Mouse (Mus musculus) ovary, postnatal 14 days (tissue): ENCODE data around the gene Gpi1.

Experiments
- DNase-seq: peaks from one replicate; pipeline ENCODE4 v3.0.0; 2022; ENCODE audit warnings: low spot score

The Gpi1 gene

DNA sequence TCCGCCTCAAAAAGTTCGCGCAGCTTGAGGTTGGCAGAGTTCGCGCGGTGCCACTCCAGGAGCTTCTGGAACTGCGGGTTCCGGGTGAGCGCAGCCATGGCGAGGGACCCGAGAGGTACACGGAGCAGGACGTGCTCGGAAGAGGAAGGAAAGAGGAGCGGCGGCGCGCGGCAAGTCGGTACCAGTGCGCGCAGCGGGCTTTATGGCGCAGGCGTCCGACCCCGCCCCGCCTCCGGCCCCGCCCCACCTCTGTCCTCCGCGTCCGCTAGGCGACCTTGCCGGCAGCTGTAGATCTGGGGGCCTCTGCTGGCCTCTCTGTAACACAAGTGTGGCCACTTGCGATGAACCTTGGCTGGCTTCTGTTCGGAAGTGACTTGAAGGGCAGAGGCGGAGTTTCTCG lies at the start of gene Gpi1:
TSS of gene Gpi1 (minus strand) at position 221 of the 400 bp plus-strand sequence.
- DNase-seq, result peak; percentile 57

DNA sequence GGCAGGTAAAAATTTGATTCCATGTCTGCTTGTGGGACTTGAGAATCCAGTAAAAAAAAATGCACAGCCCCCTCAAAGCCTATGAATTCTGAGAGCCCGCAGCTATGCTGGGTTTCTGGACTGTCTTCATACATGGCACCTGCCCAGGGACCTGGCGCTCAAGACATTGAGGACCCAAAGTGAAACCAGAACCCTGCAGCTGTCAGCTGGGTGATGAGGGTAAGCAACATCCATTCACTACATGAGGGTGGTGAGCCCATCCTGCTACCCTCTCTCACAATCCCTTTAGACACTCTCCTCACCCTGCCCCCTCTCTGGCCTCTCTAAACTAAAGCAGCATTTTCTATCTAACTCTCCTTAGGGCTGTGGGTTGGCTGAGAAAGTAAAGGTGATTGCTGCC lies 47.5 kb upstream of the Gpi1 start:
- no peak for DNase-seq

- no peak for DNase-seq
Observed at GRCm38 (mm10) chr7:34276066-34276465, 45.9 kb upstream of the Gpi1 start.

- DNase-seq, result no peak
Observed at GRCm38 (mm10) chr7:34272465-34272864, 42.3 kb upstream of the Gpi1 start.

DNA sequence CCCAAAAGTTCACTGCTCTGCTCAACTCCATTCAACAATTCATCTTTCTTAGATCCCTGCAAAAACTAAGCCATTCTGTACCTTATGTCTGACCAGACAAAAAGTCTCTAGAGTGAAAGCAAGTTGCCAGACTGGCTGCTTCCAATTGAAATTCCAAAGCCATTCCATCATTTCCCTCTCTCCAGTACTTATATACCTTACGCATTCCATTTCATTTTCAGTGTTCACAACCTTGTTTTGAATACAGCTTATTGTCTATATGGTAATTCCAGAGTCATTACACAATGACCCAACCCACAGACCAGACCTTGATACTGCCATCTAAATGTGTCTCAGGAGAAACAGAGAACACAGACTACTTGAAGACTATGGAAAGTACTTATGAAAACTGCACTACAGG lies 38.3 kb upstream of the Gpi1 start:
- DNase-seq, result no peak

- DNase-seq, result no peak
Observed at GRCm38 (mm10) chr7:34266421-34266820, 36.3 kb upstream of the Gpi1 start.

GRCm38 (mm10) chr7:34265876-34266346 lies 35.8 kb upstream of the Gpi1 start:
- DNase-seq, result peak; percentile 44

DNA sequence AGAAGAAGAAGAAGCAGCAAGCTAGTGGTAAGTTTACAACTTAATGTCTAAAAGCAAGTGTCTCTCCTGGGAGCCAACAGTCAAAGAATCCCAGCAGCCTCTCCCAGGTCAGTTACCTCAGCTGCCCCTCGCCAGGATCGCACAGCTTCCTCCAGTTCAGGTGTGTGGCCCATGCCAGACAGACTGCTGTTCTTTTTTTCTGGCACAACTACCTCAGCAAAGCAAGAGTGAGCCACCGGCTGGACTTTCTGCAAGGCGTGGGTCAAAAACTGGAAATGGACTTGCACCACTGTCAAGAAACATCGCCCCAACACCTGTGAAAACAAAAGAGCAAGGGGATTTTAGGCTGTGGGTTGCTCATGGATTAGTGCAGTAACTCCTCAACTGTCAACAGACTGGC lies 33.3 kb upstream of the Gpi1 start:
- no peak for DNase-seq

DNA sequence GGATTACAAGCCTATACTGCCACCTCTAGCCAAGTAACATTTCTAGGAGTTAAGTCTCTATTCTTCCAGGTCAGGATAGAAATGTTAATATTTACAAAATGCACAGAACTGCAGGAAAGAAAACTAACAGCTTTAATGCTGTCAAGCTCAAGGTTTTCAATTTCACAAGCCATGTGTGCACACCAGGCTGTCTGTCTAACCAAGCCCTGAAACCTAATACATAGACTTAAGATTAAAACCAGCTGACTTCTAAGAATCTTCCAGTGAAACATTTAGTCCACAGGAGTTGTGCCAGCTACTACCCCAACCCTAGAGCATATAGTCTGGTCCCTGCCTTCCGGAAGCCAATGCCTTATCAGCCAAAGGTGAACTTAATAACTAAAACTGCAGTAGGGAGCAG lies 28.3 kb upstream of the Gpi1 start:
- DNase-seq, result no peak

- DNase-seq, result no peak
Observed at GRCm38 (mm10) chr7:34257279-34257678, 27.1 kb upstream of the Gpi1 start.

GRCm38 (mm10) chr7:34255916-34256315 lies 25.8 kb upstream of the Gpi1 start:
- no peak for DNase-seq

DNA sequence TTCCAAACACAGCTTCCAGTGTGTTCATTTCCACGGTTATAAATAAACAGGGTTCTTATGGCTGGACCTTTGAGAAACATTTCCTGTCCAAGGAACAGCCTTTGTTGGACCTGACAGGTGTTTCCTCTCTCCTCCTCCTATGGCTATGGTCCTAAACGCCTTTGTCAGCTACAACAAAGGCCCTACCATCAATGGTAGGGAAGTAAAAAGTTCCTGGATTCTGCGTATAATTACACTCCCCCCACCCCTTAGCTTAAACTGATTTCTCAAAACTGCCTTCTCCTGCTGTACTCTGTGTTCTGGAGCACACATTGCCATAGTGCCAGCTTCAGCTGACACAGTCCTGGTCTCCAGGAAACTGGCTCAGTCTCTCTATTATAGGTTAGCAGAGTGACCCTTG lies 25.0 kb upstream of the Gpi1 start:
- no peak for DNase-seq

DNA sequence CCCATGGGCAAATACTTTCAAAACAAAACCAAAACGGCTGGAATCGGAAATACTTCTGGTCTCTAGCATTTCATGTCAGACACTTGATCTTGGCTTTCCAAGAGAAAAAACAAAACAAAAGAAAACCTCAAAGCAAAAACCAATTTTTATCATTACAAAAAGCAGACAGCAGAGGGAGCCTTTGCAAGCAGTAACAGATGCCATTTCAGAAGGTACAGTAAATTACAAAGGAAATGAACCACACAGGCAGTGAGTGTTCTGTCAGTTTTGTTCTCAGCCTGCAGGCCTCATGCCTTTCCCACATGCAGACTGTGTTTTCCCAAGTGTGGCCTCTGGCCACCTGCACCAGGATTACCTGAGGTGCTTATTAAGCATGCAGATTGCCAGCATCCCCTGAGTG lies 21.9 kb upstream of the Gpi1 start:
- DNase-seq, result peak; percentile 16

DNA sequence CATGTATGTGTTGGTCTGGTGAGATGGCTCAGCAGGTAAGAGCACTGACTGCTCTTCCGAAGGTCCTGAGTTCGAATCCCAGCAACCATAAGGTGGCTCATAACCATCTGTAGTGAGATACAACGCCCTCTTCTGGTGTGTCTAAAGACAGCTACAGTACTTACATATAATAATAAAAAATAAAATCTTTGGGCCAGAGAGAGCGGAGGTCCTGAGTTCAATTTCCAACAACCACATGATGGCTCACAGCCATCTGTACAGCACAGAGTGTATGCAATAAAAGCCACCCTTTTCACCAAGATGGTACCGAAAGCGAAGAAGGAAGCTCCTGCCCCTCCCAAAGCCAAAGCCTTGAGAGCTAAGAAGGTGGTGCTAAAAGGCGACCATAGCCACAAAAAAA lies 20.6 kb upstream of the Gpi1 start, which contains the start of gene Gm6096:
TSS of gene Gm6096 (plus strand) at position 301 of the 400 bp plus-strand sequence.
- no peak for DNase-seq

GRCm38 (mm10) chr7:34246870-34247499 lies 16.8 kb upstream of the Gpi1 start:
- DNase-seq, result no peak

GRCm38 (mm10) chr7:34242176-34242575 lies 12.0 kb upstream of the Gpi1 start:
- no peak for DNase-seq

GRCm38 (mm10) chr7:34238086-34238485 lies 8.0 kb upstream of the Gpi1 start:
- DNase-seq, result no peak

GRCm38 (mm10) chr7:34235602-34236001 lies 5.5 kb upstream of the Gpi1 start:
- no peak for DNase-seq

- DNase-seq, result no peak
Observed at GRCm38 (mm10) chr7:34234610-34235561, 4.8 kb upstream of the Gpi1 start.

- peak; percentile 97 for DNase-seq
Observed at GRCm38 (mm10) chr7:34233909-34234609, 3.9 kb upstream of the Gpi1 start.

DNA sequence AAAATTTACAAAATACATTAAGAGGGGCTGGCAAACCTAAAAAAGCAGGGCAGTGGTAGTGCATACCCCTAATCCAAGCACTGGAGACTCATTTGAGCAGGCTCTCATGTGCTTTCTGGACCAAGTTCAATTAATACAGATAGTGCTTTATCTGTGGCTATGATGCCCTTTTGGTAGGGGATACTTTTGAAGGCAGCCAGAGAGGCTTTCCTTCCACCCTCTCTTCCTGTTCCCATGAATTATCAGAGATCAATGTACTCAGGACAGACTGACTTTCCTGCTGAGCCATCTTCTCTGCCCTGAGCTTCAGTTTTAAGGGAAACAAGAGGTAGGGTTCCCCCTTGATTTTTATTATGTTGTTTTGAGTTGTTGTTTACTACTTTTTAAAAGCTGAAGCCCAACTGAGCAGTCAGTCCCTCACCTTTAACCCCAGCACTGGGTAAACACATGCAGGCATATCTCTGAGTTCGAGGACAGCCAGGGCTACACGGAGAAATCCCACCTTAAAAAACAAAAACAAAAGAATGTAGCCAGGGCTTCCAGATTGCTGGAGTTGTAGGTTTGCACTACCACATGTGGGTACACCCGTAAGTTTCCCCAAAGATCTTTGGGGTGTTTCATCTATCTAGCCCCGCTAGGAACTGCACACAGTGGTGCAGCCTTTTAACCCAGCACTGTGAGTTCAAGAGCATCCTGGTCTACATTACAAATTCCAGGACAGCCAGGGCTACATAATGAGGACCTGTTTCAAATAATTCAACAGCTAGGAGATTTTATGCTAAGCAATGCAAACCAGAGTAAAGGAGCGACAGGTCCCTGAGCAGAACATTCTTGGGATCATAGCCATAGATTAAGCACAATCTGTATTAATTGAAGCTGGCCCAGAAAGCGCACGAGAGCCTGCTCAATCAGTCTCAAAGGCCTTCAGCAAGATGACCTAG lies 2.9 kb upstream of the Gpi1 start:
- no peak for DNase-seq
